Mouse (Mus musculus) left cerebral cortex, postnatal 14 days (tissue): ENCODE data around the gene Zfp865. TPM values are rescaled to one million over a fixed set of nuclear protein-coding genes. Genes with fewer than 3 reads are reported as not detected.
"Not testable (repeated sequence)": the region's sequence is repeated elsewhere in the genome, so short reads cannot be mapped to it uniquely, and the experiment has no call there.

Experiments
- DNase-seq, 2 experiments: peaks; one replicate each; pipeline ENCODE4 v3.0.0; 2021 to 2022; ENCODE audit warnings: low spot score in 2 of 2, mixed read lengths in 1 of 2
- intact Hi-C: fragments of 180-260 bp; cut with DNase I; formaldehyde crosslinking; loops from one replicate; pipeline ENCODE4 v1.15.1; 2025
- total RNA-seq, 2 experiments: library from RNA; stranded (reverse); gene quantifications; 2 replicates each; pipeline ENCODE4 v1.2.3; 2021

The Zfp865 gene
- total RNA-seq, 2 experiments from 2014 or later, result 34.1 to 35.2 TPM

- DNase-seq, result peak; percentile 73 to 75
- intact Hi-C loops, result loop anchor here (1.0 kb wide), 1 partner anchor 12 kb away; no protein-coding TSS in a partner anchor
Measured at GRCm38 (mm10) chr7:5062360-5063001, 42.3 kb downstream of the Zfp865 start.

- no peak for DNase-seq
- intact Hi-C loops, result no loop called here
Measured at GRCm38 (mm10) chr7:5064886-5065285, 44.7 kb downstream of the Zfp865 start.

DNA sequence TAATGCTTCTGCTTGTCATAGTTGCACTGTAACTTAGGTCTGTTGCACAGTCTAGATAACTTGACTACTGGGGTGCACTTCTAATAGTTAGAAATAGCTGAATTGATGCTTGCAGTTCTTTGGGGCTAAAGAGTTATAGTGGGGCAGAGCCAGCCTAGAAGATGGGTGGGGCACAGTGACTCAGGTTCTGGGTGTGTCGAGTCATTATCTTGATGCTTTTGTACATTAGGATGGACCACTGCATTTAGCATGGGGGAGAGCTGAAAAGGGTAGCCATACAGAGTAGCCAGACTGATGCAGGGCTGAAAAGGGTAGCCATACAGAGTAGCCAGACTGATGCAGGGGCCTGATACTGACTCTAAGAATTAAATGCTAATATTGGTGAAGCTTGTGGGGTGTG is 53.4 kb downstream of the Zfp865 start:
- no peak for DNase-seq
- intact Hi-C loops, result no loop called here

GRCm38 (mm10) chr7:5074984-5075383 is 54.8 kb downstream of the Zfp865 start:
- intact Hi-C loops, result loop anchor here (1.0 kb wide), 1 partner anchor 12 kb away; no protein-coding TSS in a partner anchor

GRCm38 (mm10) chr7:5076931-5077330 is 56.8 kb downstream of the Zfp865 start:
- intact Hi-C loops, result no loop called here

More at GRCm38 (mm10) chr7:5074984-5075383, 54.8 kb downstream of the Zfp865 start:
- DNase-seq, result no peak

GRCm38 (mm10) chr7:5079365-5080009 is 59.3 kb downstream of the Zfp865 start:
- intact Hi-C loops, result loop anchor here (5.0 kb wide), 2 partner anchors 43 to 1093 kb away; partner anchors contain the start of gene Zfp444
- not testable (repeated sequence) for DNase-seq

More at GRCm38 (mm10) chr7:5076931-5077330, 56.8 kb downstream of the Zfp865 start:
- no peak for DNase-seq

DNA sequence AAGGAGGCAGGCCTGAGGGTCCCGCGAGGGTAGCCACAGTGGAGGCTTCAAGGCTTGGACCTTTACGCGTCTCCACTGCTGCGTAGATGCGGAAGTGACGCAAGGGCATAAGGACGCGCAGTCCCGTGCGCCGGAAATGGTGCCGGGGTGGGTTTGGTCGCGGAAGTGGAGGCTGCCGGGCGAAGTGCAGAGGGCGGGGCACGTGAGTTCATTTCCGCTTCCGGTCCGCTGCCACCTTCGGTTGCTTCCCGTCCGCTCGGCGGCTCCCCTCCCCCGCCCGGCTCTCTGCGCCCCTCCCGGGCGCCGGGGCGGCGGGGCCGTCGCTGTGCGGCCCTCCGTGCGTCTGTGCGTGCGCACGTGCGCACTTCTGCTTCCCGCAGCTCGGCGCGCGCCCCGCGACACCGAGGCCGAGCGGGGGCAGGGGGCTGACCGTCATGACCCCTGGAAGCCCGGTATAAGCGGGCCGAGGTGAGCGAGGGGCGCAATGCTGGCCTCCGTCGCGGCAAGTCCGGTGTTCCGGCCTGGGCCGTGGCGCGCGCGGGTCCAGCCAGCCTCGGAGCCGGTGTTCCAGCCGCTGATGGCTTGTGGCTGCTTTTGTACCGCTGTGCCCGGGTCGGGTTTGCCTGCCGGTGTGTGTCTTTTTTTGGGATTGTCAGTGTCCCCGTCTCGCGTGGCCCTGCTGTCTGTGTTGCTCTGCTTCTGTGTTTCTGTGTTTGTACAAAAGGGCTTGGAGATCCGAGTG is 60.0 kb downstream of the Zfp865 start, which contains the start of gene Epn1:
Epn1 (plus strand) TSS at position 226 of the 742 bp plus-strand sequence.
- intact Hi-C loops, result loop anchor here (5.0 kb wide), 2 partner anchors 42 to 1092 kb away; partner anchors contain the start of gene Zfp444
- DNase-seq, result peak; percentile 95 to 97

DNA sequence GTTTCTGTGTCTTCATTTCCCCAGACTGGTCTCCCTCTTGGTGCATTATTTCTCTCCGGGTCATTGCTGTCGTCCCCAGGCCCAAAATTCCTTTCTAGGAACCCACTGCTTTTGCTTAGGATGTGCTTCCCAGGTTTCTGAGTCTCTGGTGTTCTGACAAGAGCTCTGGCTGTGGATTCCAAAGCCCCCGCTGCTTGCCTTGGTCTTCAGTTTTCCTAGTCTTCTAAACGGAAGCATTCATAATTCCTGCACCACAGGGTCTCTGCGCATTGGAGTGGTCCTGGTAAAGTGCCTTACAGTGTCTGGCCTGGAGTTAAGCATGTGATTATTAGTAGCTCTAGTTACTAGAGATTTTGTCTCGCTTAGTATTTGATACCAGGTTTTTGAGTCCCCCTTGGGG is 60.6 kb downstream of the Zfp865 start:
- intact Hi-C loops, result loop anchor here (5.0 kb wide), 2 partner anchors 41 to 1091 kb away; partner anchors contain the start of gene Zfp444

DNA sequence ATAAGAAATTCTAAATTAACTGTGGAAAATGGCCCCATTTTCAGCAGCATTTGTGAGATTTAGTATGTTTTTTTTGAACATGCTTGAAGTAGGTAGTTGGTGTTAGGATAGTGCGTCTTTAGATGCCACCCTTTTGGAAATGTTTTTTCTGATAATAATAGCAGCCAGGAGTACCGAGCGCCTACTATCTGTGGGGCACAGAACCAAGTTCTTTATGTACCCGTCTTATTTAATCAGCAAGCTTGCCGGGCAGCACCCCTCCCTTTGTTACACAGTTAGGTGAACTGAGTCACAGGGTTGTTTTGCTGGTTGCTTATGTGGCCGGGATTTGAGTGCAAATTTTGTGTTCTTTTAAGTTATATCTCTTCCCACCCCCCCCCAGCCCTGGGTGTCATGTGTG is 61.1 kb downstream of the Zfp865 start:
- intact Hi-C loops, result loop anchor here (5.0 kb wide), 2 partner anchors 41 to 1091 kb away; partner anchors contain the start of gene Zfp444
- DNase-seq, result no peak

More for the DNA sequence above, 60.6 kb downstream of the Zfp865 start:
- DNase-seq, result no peak

- no peak for DNase-seq
- intact Hi-C loops, result loop anchor here (5.0 kb wide), 2 partner anchors 40 to 1090 kb away; partner anchors contain the start of gene Zfp444
Measured at GRCm38 (mm10) chr7:5081939-5082338, 61.8 kb downstream of the Zfp865 start.

GRCm38 (mm10) chr7:5083325-5084105 is 63.3 kb downstream of the Zfp865 start:
- no peak for DNase-seq
- intact Hi-C loops, result loop anchor here (5.0 kb wide), 2 partner anchors 39 to 1089 kb away; partner anchors contain the start of gene Zfp444

GRCm38 (mm10) chr7:5085512-5085911 is 65.3 kb downstream of the Zfp865 start:
- DNase-seq, result no peak
- intact Hi-C loops, result no loop called here

Other genes starting within 250 kb of the Zfp865 start
- not detected for gene Fam71e2, start 249.1 kb upstream of the Zfp865 start, total RNA-seq
- under 1 TPM; 0.18 to 0.55 TPM for gene Il11, start 237.5 kb upstream of the Zfp865 start, total RNA-seq
- gene Tmem190, start 237.4 kb upstream of the Zfp865 start, total RNA-seq, result not detected
- gene Tmem238, start 230.7 kb upstream of the Zfp865 start, total RNA-seq, result 1 to 10 TPM; 2.7 to 4.4 TPM
- 100 to 1,000 TPM; 480 to 489 TPM for gene Rpl28, start 227.5 kb upstream of the Zfp865 start, total RNA-seq
- gene Ube2s, start 207.8 kb upstream of the Zfp865 start, total RNA-seq, result 100 to 1,000 TPM; 115 to 145 TPM
- gene Shisa7, start 175.7 kb upstream of the Zfp865 start, total RNA-seq, result 100 to 1,000 TPM; 116 to 133 TPM
- 1 to 10 TPM; 4.6 to 5.0 TPM for gene Isoc2b, start 150.1 kb upstream of the Zfp865 start, total RNA-seq
- 1 to 10 TPM; 7.5 to 8.6 TPM for gene Isoc2a, start 143.2 kb upstream of the Zfp865 start, total RNA-seq
- under 1 TPM; 0.29 to 0.34 TPM for gene Gm36210, start 113.9 kb upstream of the Zfp865 start, total RNA-seq
- gene Zfp628, start 105.2 kb upstream of the Zfp865 start, total RNA-seq, result 10 to 100 TPM; 14.5 to 16.3 TPM
- 10 to 100 TPM; 86.6 to 92.4 TPM for gene Nat14, start 98.3 kb upstream of the Zfp865 start, total RNA-seq
- 1 to 10 TPM; 2.3 to 2.9 TPM for gene Ssc5d, start 94.6 kb upstream of the Zfp865 start, total RNA-seq
- gene Sbk2, start 56.0 kb upstream of the Zfp865 start, total RNA-seq, result under 1 TPM in 1 of 2 experiments, not detected in 1; 0.15 TPM
- gene Sbk3, start 49.2 kb upstream of the Zfp865 start, total RNA-seq, result under 1 TPM; 0.42 to 0.55 TPM
- 10 to 100 TPM; 33.8 to 36.3 TPM for gene Zfp579, start 24.2 kb upstream of the Zfp865 start, total RNA-seq
- gene Zfp524, start 6.0 kb upstream of the Zfp865 start, total RNA-seq, result 1 to 10 TPM; 5.3 to 6.7 TPM
- 10 to 100 TPM; 24.9 to 25.3 TPM for gene Fiz1, start 5.7 kb upstream of the Zfp865 start, total RNA-seq
- gene Gm44973, start 4.9 kb upstream of the Zfp865 start, total RNA-seq, result not detected
- gene Ccdc106, start 177 bp downstream of the Zfp865 start, total RNA-seq, result 10 to 100 TPM; 65.7 to 68.5 TPM
- not detected for gene 4632433K11Rik, start 13.7 kb downstream of the Zfp865 start, total RNA-seq
- 1 to 10 TPM; 5.4 TPM for gene Zfp784, start 18.1 kb downstream of the Zfp865 start, total RNA-seq
- 10 to 100 TPM; 56.1 to 62.8 TPM for gene Zfp580, start 31.2 kb downstream of the Zfp865 start, total RNA-seq
- gene U2af2, start 41.8 kb downstream of the Zfp865 start, total RNA-seq, result 100 to 1,000 TPM; 166 to 173 TPM
- 100 to 1,000 TPM; 429 to 432 TPM for gene Epn1, start 59.9 kb downstream of the Zfp865 start, total RNA-seq
- gene Rfpl4, start 96.6 kb downstream of the Zfp865 start, total RNA-seq, result not detected
- gene Rasl2-9, start 105.6 kb downstream of the Zfp865 start, total RNA-seq, result under 1 TPM in 1 of 2 experiments, not detected in 1; 0.35 TPM
- gene Vmn1r55, start 129.3 kb downstream of the Zfp865 start, total RNA-seq, result not detected
- not detected for gene Vmn1r56, start 176.4 kb downstream of the Zfp865 start, total RNA-seq
- not detected for gene Vmn1r57, start 198.1 kb downstream of the Zfp865 start, total RNA-seq